Mouse (Mus musculus) midbrain, embryonic 11.5 days (tissue): ENCODE measurements around the gene Zcchc14. TPM values are rescaled to one million over a fixed set of nuclear protein-coding genes. Genes with fewer than 3 reads are reported as not detected.
A peak's percentile ranks its signal among the peaks of the same experiment; 100 is the strongest.

ENCODE experiments used
- ATAC-seq: fragments of 200-750 bp; cut with Nextera tagmentation; 2 replicates; pipeline ENCODE4 v1.8.0; 2017; ENCODE audit warnings: moderate TSS enrichment, moderate library complexity; ENCODE audit not compliant: low FRiP score
- DNase-seq: peaks from one replicate; pipeline ENCODE4 v3.0.0; 2015; ENCODE audit warnings: low spot score; ENCODE audit errors: missing footprints
- H3K27ac ChIP-seq: fragments of 300-500 bp; sonication (generic); 2 replicates; pipeline ENCODE4 v1.5.1; 2014; ENCODE audit warnings: low read depth, low read length
- H3K27me3 ChIP-seq: fragments of 300-500 bp; sonication (generic); 2 replicates; pipeline ENCODE4 v1.6.1; 2014; ENCODE audit warnings: mild to moderate bottlenecking, low read length, moderate library complexity, mixed read lengths; ENCODE audit not compliant: control insufficient read depth, insufficient read depth
- H3K36me3 ChIP-seq: fragments of 300-500 bp; sonication (generic); 2 replicates; pipeline ENCODE4 v1.6.1; 2014; ENCODE audit warnings: mild to moderate bottlenecking, low read length, moderate library complexity, mixed read lengths; ENCODE audit not compliant: control insufficient read depth, insufficient read depth
- H3K4me1 ChIP-seq: fragments of 300-500 bp; sonication (generic); 2 replicates; pipeline ENCODE4 v1.6.1; 2014; ENCODE audit warnings: low read length; ENCODE audit not compliant: control insufficient read depth, insufficient read depth
- H3K4me2 ChIP-seq: fragments of 300-500 bp; sonication (generic); 2 replicates; pipeline ENCODE4 v1.6.1; 2014; ENCODE audit warnings: mild to moderate bottlenecking, moderate library complexity
- H3K4me3 ChIP-seq: fragments of 300-500 bp; sonication (generic); 2 replicates; pipeline ENCODE4 v1.5.1; 2014; ENCODE audit warnings: low read depth, low read length
- H3K9ac ChIP-seq: fragments of 300-500 bp; sonication (generic); 2 replicates; pipeline ENCODE4 v1.6.1; 2014; ENCODE audit warnings: low read length
- H3K9me3 ChIP-seq: fragments of 300-500 bp; sonication (generic); 2 replicates; pipeline ENCODE4 v1.6.1; 2016; ENCODE audit warnings: low read length; ENCODE audit not compliant: control insufficient read depth
- WGBS: fragments of 180-500 bp; shearing (Covaris S2); extraction: QIAGEN DNeasy Blood & Tissue Kit; methylation state at CpG from one replicate; pipeline ENCODE4 v1.1.7; 2014; 5-methylcytosine and 5-hydroxymethylcytosine counted together
- polyA plus RNA-seq: library from polyadenylated mRNA; unstranded; fragments of >200 nt; fragmentation: Nextera tagmentation; extraction: Ambion mirVana; gene quantifications from 2 replicates; pipeline ENCODE4 v1.2.1, GENCODE M21; 2014

The Zcchc14 gene
- polyA plus RNA-seq, 1 experiment from 2014 or later: 22.7 TPM

GRCm38 (mm10) chr8:121590203-121591177, 62.2 kb downstream of the Zcchc14 start, which contains the start of gene Map1lc3b:
Gene Map1lc3b, plus strand, starts transcription at chr8:121590361.
- peak; percentile 88 for ATAC-seq
- WGBS: under 1% methylated on average over 76 of the region's 94 CpGs

GRCm38 (mm10) chr8:121589205-121589726, 63.4 kb downstream of the Zcchc14 start:
- H3K4me2 ChIP-seq: no peak overlapping the region; the same call in 1 of the 2 replicates
- H3K4me3 ChIP-seq: no peak overlapping the region
- H3K27me3 ChIP-seq: no peaks in the 10 kb centered on the region
- H3K4me1 ChIP-seq: peaks cover 12% of the 10 kb centered on the region
- H3K36me3 ChIP-seq: 0 out of 2 replicates have a peak, but pooled peaks cover 2% of the 10 kb centered on the region
- H3K9me3 ChIP-seq: no peaks in the 10 kb centered on the region
- no peak overlapping the region for H3K9ac ChIP-seq
- ATAC-seq (no peak), DNase-seq (no peak)
- H3K27ac ChIP-seq: no peak overlapping the region
- 39% methylated on average over 2 of the region's 2 CpGs for WGBS

More at GRCm38 (mm10) chr8:121590203-121591177, 62.2 kb downstream of the Zcchc14 start, which contains the start of gene Map1lc3b:
- H3K9ac ChIP-seq: peak within 1 kb of the TSS; percentile 83
- no peaks in the 10 kb centered on the region for H3K27me3 ChIP-seq
- H3K27ac ChIP-seq: no peak within 1 kb of the TSS; the same call in 1 of the 2 replicates
- no peaks in the 10 kb centered on the region for H3K9me3 ChIP-seq
- peaks cover 8% of the 10 kb centered on the region; the same call in 1 of the 2 replicates for H3K36me3 ChIP-seq
- H3K4me1 ChIP-seq: peaks cover 12% of the 10 kb centered on the region
- H3K4me3 ChIP-seq: peak within 1 kb of the TSS; percentile 95
- DNase-seq: peak; percentile 100
- H3K4me2 ChIP-seq: peak within 1 kb of the TSS; percentile 57

- no peaks in the 10 kb centered on the region for H3K9me3 ChIP-seq
- no peaks in the 10 kb centered on the region for H3K27me3 ChIP-seq
- no peak for DNase-seq
- peaks cover 12% of the 10 kb centered on the region for H3K4me1 ChIP-seq
- H3K36me3 ChIP-seq: no peaks in the 10 kb centered on the region
- H3K4me2 ChIP-seq: no peak overlapping the region
- H3K4me3 ChIP-seq: no peak overlapping the region
- H3K27ac ChIP-seq: no peak overlapping the region
- WGBS: 82% methylated on average over 4 of the region's 4 CpGs
- no peak for ATAC-seq
- H3K9ac ChIP-seq: no peak overlapping the region
Observed at GRCm38 (mm10) chr8:121588750-121589149, 64.0 kb downstream of the Zcchc14 start.

- no peaks in the 10 kb centered on the region for H3K27me3 ChIP-seq
- WGBS: 1% methylated on average over 47 of the region's 47 CpGs
- peak overlapping the region; percentile 45 for H3K4me3 ChIP-seq
- H3K4me2 ChIP-seq: peak overlapping the region; percentile 46
- no peak overlapping the region for H3K27ac ChIP-seq
- H3K36me3 ChIP-seq: no peaks in the 10 kb centered on the region
- H3K9me3 ChIP-seq: no peaks in the 10 kb centered on the region
- ATAC-seq (peak; percentile 95), DNase-seq (peak; percentile 99)
- H3K9ac ChIP-seq: peak overlapping the region; percentile 53
- peaks cover 2% of the 10 kb centered on the region; the same call in 1 of the 2 replicates for H3K4me1 ChIP-seq
Observed at GRCm38 (mm10) chr8:121585159-121585825, 67.4 kb downstream of the Zcchc14 start.

GRCm38 (mm10) chr8:121584730-121585129, 68.0 kb downstream of the Zcchc14 start:
- no peak for ATAC-seq
- no peaks in the 10 kb centered on the region for H3K36me3 ChIP-seq
- H3K9ac ChIP-seq: peak overlapping the region; percentile 53
- WGBS: 43% methylated on average over 13 of the region's 13 CpGs
- no peaks in the 10 kb centered on the region for H3K4me1 ChIP-seq
- no peaks in the 10 kb centered on the region for H3K27me3 ChIP-seq
- no peak overlapping the region for H3K27ac ChIP-seq
- peak overlapping the region; percentile 46 for H3K4me2 ChIP-seq
- no peaks in the 10 kb centered on the region for H3K9me3 ChIP-seq
- no peak for DNase-seq
- peak overlapping the region; percentile 45 for H3K4me3 ChIP-seq

GRCm38 (mm10) chr8:121583653-121584052, 69.0 kb downstream of the Zcchc14 start:
- H3K36me3 ChIP-seq: no peaks in the 10 kb centered on the region
- H3K4me1 ChIP-seq: no peaks in the 10 kb centered on the region
- H3K27ac ChIP-seq: no peak overlapping the region
- no peaks in the 10 kb centered on the region for H3K9me3 ChIP-seq
- H3K27me3 ChIP-seq: no peaks in the 10 kb centered on the region
- no peak overlapping the region for H3K4me3 ChIP-seq
- H3K4me2 ChIP-seq: no peak overlapping the region
- no peak for DNase-seq
- ATAC-seq: no peak
- no peak overlapping the region for H3K9ac ChIP-seq
- WGBS: 61% methylated on average over 8 of the region's 8 CpGs

GRCm38 (mm10) chr8:121580465-121580864, 72.2 kb downstream of the Zcchc14 start:
- no peaks in the 10 kb centered on the region for H3K27me3 ChIP-seq
- WGBS: 43% methylated on average over 9 of the region's 9 CpGs
- H3K36me3 ChIP-seq: no peaks in the 10 kb centered on the region
- H3K4me3 ChIP-seq: no peak overlapping the region
- no peak overlapping the region for H3K27ac ChIP-seq
- H3K4me2 ChIP-seq: no peak overlapping the region
- DNase-seq (no peak), ATAC-seq (no peak)
- H3K9me3 ChIP-seq: no peaks in the 10 kb centered on the region
- no peak overlapping the region for H3K9ac ChIP-seq
- H3K4me1 ChIP-seq: peaks cover 15% of the 10 kb centered on the region

GRCm38 (mm10) chr8:121578676-121579451, 73.8 kb downstream of the Zcchc14 start, which contains the start of gene Fbxo31:
Gene Fbxo31, minus strand, starts transcription at chr8:121578806.
- peak within 1 kb of the TSS; percentile 91 for H3K4me2 ChIP-seq
- WGBS: 1% methylated on average over 41 of the region's 63 CpGs
- no peaks in the 10 kb centered on the region for H3K27me3 ChIP-seq
- ATAC-seq: peak; percentile 91
- peak within 1 kb of the TSS; percentile 86 for H3K9ac ChIP-seq
- peak; percentile 99 for DNase-seq
- no peak within 1 kb of the TSS for H3K27ac ChIP-seq
- H3K4me3 ChIP-seq: peak within 1 kb of the TSS; percentile 88
- H3K9me3 ChIP-seq: no peaks in the 10 kb centered on the region
- no peaks in the 10 kb centered on the region for H3K36me3 ChIP-seq
- H3K4me1 ChIP-seq: peaks cover 15% of the 10 kb centered on the region
